Mouse (Mus musculus) erythroblast, embryonic 14.5 days (primary cell): ENCODE data around the gene H2afy2. TPM values are rescaled to one million over a fixed set of nuclear protein-coding genes. Genes with fewer than 3 reads are reported as not detected.

ENCODE experiments used
- H3K27me3 ChIP-seq: 2 replicates; pipeline ENCODE4 v1.6.1; 2012; ENCODE audit warnings: inconsistent platforms; ENCODE audit not compliant: control insufficient read depth
- H3K36me3 ChIP-seq: 2 replicates; pipeline ENCODE4 v1.6.1; 2012; ENCODE audit warnings: mild to moderate bottlenecking, inconsistent platforms; ENCODE audit not compliant: control insufficient read depth
- H3K4me1 ChIP-seq: 2 replicates; pipeline ENCODE4 v1.6.1; 2012; ENCODE audit warnings: inconsistent platforms; ENCODE audit not compliant: control insufficient read depth
- H3K4me3 ChIP-seq: replicated peaks from 2 replicates; pipeline ENCODE3; 2012; ENCODE audit warnings: moderate library complexity, mild to moderate bottlenecking, inconsistent platforms
- H3K9me3 ChIP-seq: 2 replicates; pipeline ENCODE4 v1.6.1; 2012; ENCODE audit warnings: low read length, inconsistent platforms, mixed read lengths; ENCODE audit not compliant: control insufficient read depth
- GATA1 ChIP-seq: IDR thresholded peaks from 2 replicates; pipeline ENCODE4 v1.6.1; 2012; ENCODE audit warnings: low read length, inconsistent platforms, mixed read lengths
- TAL1 ChIP-seq: IDR thresholded peaks from 3 replicates; pipeline ENCODE4 v1.6.1; 2012; ENCODE audit warnings: low read length, inconsistent platforms, mixed read lengths
- polyA plus RNA-seq: library from polyadenylated mRNA; stranded (reverse); fragments of >175 nt; gene quantifications from 2 replicates; pipeline ENCODE4 v1.2.3, GENCODE M21; 2012

The H2afy2 gene
- polyA plus RNA-seq, 1 experiment, result not detected

GRCm38 (mm10) chr10:61704663-61705062 is 79.3 kb downstream of the H2afy2 start:
- no peak for TF ChIP-seq TAL1
- no peak for TF ChIP-seq GATA1
- Histone ChIP-seq H3K4me1 (peaks cover 3% of the 10 kb centered on the region; the same call in 1 of the 2 replicates), H3K4me3 (no peak overlapping the region), H3K9me3 (no peaks in the 10 kb centered on the region), H3K27me3 (no peaks in the 10 kb centered on the region), H3K36me3 (peaks cover 27% of the 10 kb centered on the region)

- Histone ChIP-seq H3K4me3 (peak overlapping the region; percentile 73), H3K9me3 (no peaks in the 10 kb centered on the region), H3K36me3 (peaks cover 56% of the 10 kb centered on the region), H3K4me1 (peaks cover 38% of the 10 kb centered on the region), H3K27me3 (no peaks in the 10 kb centered on the region)
- TF ChIP-seq GATA1, result no peak
- TF ChIP-seq TAL1, result no peak
Measured at GRCm38 (mm10) chr10:61697028-61697427, 86.9 kb downstream of the H2afy2 start.

GRCm38 (mm10) chr10:61696560-61696823 is 87.5 kb downstream of the H2afy2 start:
- Histone ChIP-seq H3K4me1 (peaks cover 38% of the 10 kb centered on the region), H3K27me3 (no peaks in the 10 kb centered on the region), H3K36me3 (peaks cover 56% of the 10 kb centered on the region), H3K9me3 (no peaks in the 10 kb centered on the region), H3K4me3 (peak overlapping the region; percentile 73)
- TF ChIP-seq GATA1 (no peak), TAL1 (no peak)

GRCm38 (mm10) chr10:61695703-61696559 is 88.0 kb downstream of the H2afy2 start:
- H3K4me3 ChIP-seq, result peak overlapping the region; percentile 73
- peaks cover 58% of the 10 kb centered on the region for H3K36me3 ChIP-seq
- no peaks in the 10 kb centered on the region for H3K9me3 ChIP-seq
- peaks cover 38% of the 10 kb centered on the region for H3K4me1 ChIP-seq
- TF ChIP-seq GATA1, result no peak
- TF ChIP-seq TAL1, result no peak
- H3K27me3 ChIP-seq, result no peaks in the 10 kb centered on the region

- Histone ChIP-seq H3K27me3 (no peaks in the 10 kb centered on the region), H3K36me3 (peaks cover 65% of the 10 kb centered on the region), H3K4me3 (peak within 1 kb of the TSS; percentile 73), H3K4me1 (peaks cover 38% of the 10 kb centered on the region), H3K9me3 (no peaks in the 10 kb centered on the region)
- TF ChIP-seq GATA1 (no peak), TAL1 (no peak)
Measured at GRCm38 (mm10) chr10:61694870-61695670, 88.9 kb downstream of the H2afy2 start, which contains the start of gene Tysnd1. Tysnd1 (plus strand) TSS chr10:61695514.

DNA sequence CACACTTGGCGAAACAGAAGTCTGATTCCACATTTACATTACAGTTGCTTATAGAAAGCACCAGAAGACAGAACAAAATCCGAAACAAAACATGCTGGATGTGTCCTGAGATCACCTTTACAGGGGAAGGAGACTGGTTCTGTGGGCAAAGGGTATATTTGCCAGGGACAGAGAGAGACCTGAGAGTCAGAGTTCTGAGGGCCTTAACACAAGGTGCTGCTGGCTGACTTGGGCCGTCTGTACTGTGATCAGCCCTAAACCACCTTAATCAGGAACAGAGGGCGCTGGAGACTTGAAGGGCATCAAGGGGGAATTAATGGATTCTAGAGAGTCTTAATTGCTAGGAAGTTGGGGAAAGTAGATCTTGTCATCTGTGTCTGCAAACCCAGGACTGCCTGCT is 90.4 kb downstream of the H2afy2 start:
- Histone ChIP-seq H3K27me3 (no peaks in the 10 kb centered on the region), H3K4me3 (no peak overlapping the region), H3K36me3 (peaks cover 67% of the 10 kb centered on the region), H3K4me1 (peaks cover 35% of the 10 kb centered on the region), H3K9me3 (no peaks in the 10 kb centered on the region)
- TF ChIP-seq TAL1 (no peak), GATA1 (no peak)

GRCm38 (mm10) chr10:61689405-61689804 is 94.5 kb downstream of the H2afy2 start:
- no peaks in the 10 kb centered on the region for H3K4me1 ChIP-seq
- no peaks in the 10 kb centered on the region for H3K27me3 ChIP-seq
- no peaks in the 10 kb centered on the region for H3K9me3 ChIP-seq
- H3K36me3 ChIP-seq, result peaks cover 94% of the 10 kb centered on the region
- TF ChIP-seq TAL1, result no peak
- no peak overlapping the region for H3K4me3 ChIP-seq

Other genes starting within 250 kb of the H2afy2 start
- gene Npffr1, start 188.7 kb downstream of the H2afy2 start, polyA plus RNA-seq, result not detected in 2 replicates
- gene Ppa1, start 135.6 kb downstream of the H2afy2 start, polyA plus RNA-seq, result 1.2 and 2.1 TPM in 2 replicates
- 2.9 and 4.1 TPM in 2 replicates for gene Sar1a, start 103.8 kb downstream of the H2afy2 start, polyA plus RNA-seq
- gene Tysnd1, start 88.6 kb downstream of the H2afy2 start, polyA plus RNA-seq, result 5.6 and 8.3 TPM in 2 replicates
- 0.11 and 0.13 TPM in 2 replicates for gene Aifm2, start 68.9 kb downstream of the H2afy2 start, polyA plus RNA-seq
- gene Col13a1, start 195.0 kb upstream of the H2afy2 start, polyA plus RNA-seq, result 0.03 TPM in 1 of 2 replicates, not detected in the other